Mouse (Mus musculus) layer of hippocampus, adult 11-12 months (tissue): ENCODE results near the gene Olfr1120.
"Not testable (repeated sequence)": the region's sequence is repeated elsewhere in the genome, so short reads cannot be mapped to it uniquely, and the experiment has no call there.

Experiments
- DNase-seq: peaks from one replicate; pipeline ENCODE4 v3.0.0; 2022; ENCODE audit warnings: low spot score

Olfr1120 gene

DNA sequence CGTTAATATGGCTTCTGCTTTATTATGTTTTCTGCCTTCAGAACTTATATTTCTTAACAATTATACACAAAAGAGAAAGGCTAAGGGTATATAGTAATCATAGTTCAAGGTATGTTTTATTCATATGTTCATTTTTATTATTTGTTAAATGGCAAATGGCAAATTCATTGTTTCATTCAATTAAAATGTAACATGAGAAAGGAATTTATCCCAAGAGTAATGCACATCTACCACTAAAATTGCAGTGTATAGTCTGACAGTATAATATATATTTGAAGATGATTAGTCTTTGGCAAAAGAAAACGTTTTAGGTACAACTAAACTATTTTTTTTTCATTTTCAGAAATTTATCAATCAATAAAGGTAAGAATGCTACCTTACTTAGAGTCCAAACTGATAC lies at the start of gene Olfr1120:
Olfr1120 (plus strand) TSS at position 301 of the 400 bp plus-strand sequence.
- no peak for DNase-seq

- DNase-seq = no peak
Observed at GRCm38 (mm10) chr2:87307281-87307680, 47.3 kb upstream of the Olfr1120 start, which contains the start of gene Olfr1118. Gene Olfr1118 (plus strand): TSS chr2:87307581.

DNA sequence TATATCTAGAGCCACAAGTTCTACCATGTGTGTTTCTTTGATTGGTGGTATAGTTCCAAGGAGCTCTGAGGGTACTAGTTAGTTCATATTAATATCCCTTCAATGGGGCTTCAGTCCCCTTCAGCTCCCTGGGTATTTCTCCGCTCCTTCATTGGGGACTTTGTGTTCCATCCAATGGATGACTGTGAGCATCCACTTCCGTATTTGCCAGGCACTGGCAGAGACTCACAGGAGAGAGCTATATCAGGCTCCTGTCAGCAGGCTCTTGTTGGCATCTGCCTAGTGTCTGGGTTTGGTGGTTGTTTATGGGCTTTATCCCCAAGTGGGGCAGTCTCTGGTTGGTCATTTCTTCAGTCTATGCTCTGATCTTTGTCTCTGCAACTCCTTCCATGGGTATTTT lies 5.5 kb downstream of the Olfr1120 start:
- not testable (repeated sequence) for DNase-seq

- no peak for DNase-seq
Observed at GRCm38 (mm10) chr2:87369595-87369994, 15.0 kb downstream of the Olfr1120 start, which contains the start of gene Olfr1121. Gene Olfr1121 (plus strand): TSS chr2:87369895.

- no peak for DNase-seq
Observed at GRCm38 (mm10) chr2:87371726-87372125, 17.1 kb downstream of the Olfr1120 start.

GRCm38 (mm10) chr2:87383935-87384334 lies 29.3 kb downstream of the Olfr1120 start:
- no peak for DNase-seq

GRCm38 (mm10) chr2:87385549-87385948 lies 30.9 kb downstream of the Olfr1120 start, which contains the start of gene Olfr1122:
Gene Olfr1122 (plus strand): TSS chr2:87385849.
- DNase-seq = no peak

DNA sequence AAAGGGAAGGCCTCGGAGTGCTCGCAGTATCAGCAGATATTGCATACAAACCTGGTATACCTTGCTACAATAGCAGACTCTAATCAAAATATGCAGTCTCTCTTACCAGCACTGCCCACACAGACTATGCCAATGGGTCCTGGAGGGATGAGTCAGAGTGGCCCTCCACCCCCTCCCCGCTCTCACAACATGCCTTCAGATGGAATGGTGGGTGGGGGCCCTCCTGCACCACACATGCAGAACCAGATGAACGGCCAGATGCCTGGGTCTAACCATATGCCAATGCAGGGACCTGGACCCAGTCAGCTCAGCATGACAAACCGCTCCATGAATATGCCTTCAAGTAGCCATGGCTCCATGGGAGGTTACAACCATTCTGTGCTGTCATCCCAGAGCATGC lies 39.0 kb downstream of the Olfr1120 start:
- not testable (repeated sequence) for DNase-seq

GRCm38 (mm10) chr2:87394686-87395085 lies 40.1 kb downstream of the Olfr1120 start:
- DNase-seq = not testable (repeated sequence)
